1 mouse cellular context compared by ENCODE assay signal in the genomic region with DNA sequence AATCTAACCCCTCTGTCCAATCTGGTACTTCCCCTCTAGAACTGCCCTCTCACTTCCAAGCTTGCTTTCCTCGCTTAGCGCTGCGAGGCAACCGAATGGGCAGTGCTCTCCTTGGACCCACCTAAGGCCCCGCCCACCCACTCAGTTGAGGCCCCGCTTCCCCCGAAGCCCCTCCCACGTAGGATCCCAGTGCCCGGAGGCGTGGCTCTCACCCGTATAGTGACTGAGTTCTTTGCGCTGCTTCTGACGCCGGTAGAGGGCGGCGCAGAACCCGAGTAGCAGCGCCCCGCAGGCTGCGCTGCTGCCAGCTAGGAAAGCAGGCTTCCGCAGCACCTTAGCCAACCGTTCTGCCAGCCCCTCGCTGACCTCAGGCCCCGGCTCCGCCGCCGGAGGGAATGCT.
TF ChIP-seq lines count a peak whose summit lies in the region.

No protein-coding gene starts in this region.

TF ChIP-seq in C2C12, 6 proteins besides CTCF, POLR2A, EP300 and RAD21 (continued from another document):
- TF ChIP-seq USF1 (IDR thresholded peaks at IDR 0.05; ENCODE audit: low read depth) (no peak), MAX (IDR thresholded peaks at IDR 0.05) (no peak), FOSL1 (IDR thresholded peaks at IDR 0.05; ENCODE audit: insufficient read depth, low read length, poor library complexity, severe bottlenecking) (no peak), CEBPB (IDR thresholded peaks at IDR 0.05; ENCODE audit: low read depth) (no peak)
